Mouse (Mus musculus) monocyte, adult 2 months (primary cell): ENCODE data around the gene Id1.

Experiments used
- DNase-seq, 2 experiments: peaks; one replicate each; pipeline ENCODE4 v3.0.0; 2022; ENCODE audit warnings: low spot score in 2 of 2, low read depth in 1 of 2

Id1 gene

DNA sequence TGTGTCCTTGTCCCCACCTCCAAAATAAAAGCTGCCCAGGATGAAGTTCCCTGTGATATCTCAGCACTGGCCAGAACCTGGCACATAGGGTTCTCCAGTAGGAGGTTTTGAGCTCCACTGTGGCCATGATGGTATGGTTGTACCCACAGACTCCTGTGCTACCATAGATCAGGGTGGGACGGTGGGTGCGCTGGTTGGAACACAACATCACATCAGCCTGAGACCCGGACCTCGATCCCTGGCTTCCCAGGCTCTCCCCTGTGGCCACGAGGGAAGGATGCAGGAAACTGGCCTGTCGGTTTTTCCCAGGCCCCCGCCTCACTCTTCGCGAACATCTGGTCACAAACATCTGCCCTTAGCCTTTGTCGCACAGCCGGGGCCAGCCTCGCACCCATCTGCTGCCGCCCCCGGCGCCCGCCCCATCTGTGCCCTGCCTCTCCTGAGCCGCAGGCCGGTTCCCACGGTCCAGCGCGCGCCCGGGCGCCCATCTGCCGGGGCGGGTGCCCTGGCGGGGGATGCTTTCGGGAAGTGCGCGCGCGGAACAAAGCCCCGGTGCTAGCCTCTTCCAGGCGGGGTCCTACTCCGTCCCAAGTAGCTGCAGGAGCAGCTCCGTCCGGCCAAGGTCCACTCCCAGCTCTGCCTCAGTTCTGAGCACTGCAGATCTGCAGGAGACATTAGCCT, 12.3 kb upstream of the Id1 start:
- DNase-seq: no peak

GRCm38 (mm10) chr2:152724332-152724723, 11.7 kb upstream of the Id1 start:
- DNase-seq: no peak

GRCm38 (mm10) chr2:152725178-152725750, 10.8 kb upstream of the Id1 start:
- no peak for DNase-seq

GRCm38 (mm10) chr2:152726213-152726612, 9.8 kb upstream of the Id1 start:
- no peak for DNase-seq

- DNase-seq: no peak
These were observed 9.2 kb upstream of the Id1 start for GRCm38 (mm10) chr2:152726751-152727335.

GRCm38 (mm10) chr2:152727795-152728510, 8.1 kb upstream of the Id1 start:
- DNase-seq: no peak

DNA sequence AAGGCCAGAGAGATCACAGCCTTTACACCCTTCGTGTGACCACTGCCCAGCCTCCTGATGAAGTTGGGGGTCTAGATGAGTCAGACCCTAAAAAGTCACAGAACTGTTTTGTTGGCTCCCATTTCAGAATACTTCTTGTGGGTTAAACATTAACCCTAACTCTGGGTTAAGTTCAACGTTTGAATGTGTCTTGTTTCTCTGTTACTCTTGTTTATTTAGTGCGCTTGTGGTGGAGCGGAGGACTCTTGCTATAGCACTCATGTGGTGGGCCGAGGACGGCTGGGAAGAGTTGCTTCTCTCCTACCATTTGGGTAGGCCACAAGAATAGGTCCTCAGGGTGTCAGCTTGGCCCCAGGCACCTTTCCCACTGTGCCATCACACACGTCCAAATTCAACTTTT, 7.5 kb upstream of the Id1 start:
- no peak for DNase-seq

DNA sequence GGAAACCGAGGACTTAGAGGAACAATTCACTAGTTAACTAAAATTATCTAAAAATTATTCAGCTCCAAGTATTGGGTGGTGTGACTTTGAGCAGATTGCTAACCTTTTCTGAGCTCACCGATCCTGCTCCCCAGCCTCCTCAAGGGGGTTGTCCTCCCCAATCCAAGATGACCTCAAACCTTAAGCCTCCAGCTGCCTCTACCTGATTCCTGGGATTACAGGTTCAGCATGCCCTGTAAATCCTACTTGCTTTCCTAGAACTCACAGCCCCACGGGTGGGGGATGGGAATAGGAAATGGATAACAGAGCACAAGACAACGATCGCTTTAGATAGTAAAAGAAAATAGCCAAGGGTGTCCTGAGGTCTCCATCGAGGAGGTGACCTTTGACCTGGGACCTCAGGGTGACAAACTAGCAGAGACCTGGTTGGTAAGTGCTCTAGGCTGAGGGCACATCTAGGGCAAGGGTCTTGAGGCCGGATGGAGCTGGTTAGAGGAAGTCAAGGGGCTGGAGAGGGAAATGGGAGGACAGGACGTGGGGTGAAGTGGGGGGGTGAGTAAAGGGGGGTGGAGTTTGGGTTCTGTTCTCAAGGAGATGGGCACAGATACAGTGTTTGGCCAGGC, 6.9 kb upstream of the Id1 start:
- DNase-seq: no peak

GRCm38 (mm10) chr2:152729636-152730020, 6.4 kb upstream of the Id1 start:
- DNase-seq: no peak

- no peak for DNase-seq
These were observed 2.9 kb upstream of the Id1 start for GRCm38 (mm10) chr2:152733201-152733600.

GRCm38 (mm10) chr2:152734501-152734900, 1.6 kb upstream of the Id1 start:
- DNase-seq: no peak

DNA sequence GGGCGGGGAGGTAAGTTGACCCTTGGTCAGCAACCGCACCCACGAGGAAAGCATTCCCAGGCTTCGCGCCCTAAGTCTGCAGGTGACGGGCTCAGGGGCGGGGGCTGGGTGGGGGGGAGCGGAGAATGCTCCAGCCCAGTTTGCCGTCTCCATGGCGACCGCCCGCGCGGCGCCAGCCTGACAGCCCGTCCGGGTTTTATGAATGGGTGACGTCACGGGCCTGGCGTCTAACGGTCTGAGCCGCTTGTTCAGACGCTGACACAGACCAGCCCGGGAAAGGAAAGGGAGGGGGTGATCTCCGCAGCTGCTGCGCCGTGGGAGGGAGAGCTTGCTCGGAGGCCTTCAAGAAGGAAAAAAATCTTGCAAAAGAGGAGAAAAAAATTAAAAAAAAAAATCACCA, 1.1 kb upstream of the Id1 start:
- peak; percentile 67 to 80 for DNase-seq

DNA sequence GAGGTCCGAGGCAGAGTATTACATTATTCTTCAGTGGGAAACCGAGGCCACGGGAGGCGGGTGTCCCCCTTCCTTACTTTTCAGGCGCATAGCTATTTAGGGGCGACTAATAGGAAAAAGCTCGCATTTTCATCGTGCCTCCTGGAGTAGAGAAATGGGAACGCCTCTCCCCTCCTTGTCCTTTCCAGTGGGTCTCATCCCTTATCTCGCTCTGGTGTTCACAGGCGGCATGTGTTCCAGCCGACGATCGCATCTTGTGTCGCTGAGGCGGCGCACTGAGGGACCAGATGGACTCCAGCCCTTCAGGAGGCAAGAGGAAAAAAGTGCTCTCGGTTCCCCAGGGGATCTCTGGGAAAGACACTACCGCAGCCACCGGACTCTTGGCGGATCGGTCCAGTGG, 697 bp downstream of the Id1 start:
- DNase-seq: no peak

GRCm38 (mm10) chr2:152737306-152738221, 1.5 kb downstream of the Id1 start:
- DNase-seq: no peak

DNA sequence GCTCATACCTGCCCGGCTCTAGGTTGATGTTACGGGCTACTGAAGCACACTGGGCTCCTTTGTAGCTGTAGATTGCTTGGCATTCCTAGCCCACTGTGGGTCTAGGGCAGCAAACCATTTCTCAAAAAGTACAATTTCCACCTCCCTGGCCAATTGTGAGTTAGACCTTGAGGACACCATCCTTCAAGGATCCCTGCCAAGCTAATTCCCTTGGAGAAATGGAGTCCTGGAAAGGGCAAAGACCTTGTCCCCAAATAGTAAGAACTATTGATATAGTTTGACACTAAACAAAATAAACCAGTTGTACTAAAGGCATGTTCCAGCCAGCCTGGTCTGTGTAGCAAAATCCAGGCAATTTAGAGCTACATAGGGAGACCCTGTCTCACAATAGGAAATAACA, 2.3 kb downstream of the Id1 start:
- DNase-seq: no peak

DNA sequence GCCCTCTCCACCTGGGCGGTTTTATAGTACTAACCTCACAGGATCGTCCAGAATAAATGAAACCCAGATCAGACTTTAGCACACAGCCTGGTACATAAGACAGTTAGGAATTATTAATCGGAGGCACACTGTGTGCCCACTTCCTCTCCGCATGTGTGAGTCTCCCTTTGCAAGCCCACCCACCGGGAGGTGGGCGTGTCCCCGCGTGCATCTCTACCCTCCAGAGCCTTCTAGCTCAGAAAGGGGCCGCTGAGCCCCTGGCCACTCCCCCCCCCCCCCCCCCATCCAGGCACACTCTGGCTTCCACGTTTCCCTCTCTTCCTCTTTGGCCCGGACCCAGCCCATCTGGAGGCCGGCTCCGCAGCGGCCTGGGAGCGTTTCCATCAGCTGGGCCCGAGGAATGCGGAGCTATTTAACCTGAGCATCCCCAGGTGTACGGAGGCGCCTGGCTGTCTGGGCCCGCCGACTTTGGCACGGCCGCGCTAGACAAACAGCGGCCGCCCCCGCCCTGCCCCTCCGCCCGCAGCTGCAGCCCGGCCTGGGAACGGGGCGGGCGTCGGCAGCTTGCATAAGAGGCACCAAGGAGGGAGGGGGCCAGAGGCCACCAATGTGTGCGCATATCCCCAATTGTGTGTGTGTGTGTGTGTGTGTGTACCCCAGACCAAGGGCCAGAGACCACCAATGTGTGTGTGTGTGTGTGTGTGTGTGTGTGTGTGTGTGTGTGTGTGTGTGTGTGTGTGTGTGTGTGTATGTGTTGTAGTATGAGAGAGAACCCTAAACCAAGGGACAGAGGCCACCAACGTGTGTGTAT, 3.2 kb downstream of the Id1 start:
- DNase-seq: no peak

DNA sequence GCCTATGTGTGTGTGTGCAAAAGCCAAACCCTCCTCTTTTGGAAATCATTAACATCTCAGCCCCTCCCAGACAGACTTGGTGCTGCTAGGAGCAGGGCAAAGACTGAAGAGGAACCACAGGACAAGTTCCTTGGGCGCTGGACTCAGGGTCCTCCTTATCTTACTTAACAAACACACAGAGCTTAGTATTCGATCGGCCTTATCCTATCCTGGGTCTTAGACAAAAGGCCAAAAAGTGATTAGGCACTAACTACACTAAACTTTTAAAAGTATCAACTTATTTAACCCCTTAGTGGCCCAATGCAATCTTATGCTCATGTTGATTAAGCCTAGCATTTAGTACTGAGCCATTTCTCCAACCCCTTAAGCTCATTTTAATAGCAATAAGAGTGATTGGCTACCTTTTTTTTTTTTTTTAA, 3.8 kb downstream of the Id1 start:
- DNase-seq: no peak

DNA sequence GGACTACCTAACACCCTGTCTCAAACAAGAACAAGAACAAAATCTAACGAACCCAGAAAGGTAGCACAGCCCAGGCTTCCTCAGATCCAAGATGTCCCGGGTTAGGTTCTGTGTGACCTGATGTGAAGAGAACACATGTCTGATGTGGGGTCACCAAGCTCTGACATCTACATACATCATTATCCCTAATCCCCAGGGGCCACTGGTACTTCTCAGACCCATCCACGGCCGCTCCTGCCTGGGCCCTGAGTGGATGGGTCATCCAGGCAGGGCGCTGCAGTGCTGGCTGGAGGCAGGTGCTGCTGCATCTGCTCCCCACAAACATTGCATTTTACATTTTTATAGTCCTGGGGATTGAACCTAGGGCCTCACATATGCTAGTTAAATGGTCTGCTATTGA, 4.4 kb downstream of the Id1 start:
- no peak for DNase-seq

GRCm38 (mm10) chr2:152741153-152742041, 5.3 kb downstream of the Id1 start:
- DNase-seq: peak; percentile 66 to 83
